Mouse (Mus musculus) right cerebral cortex, postnatal 4 days (tissue): ENCODE measurements at regions not wholly inside any gene's neighbourhood (a gene's known extent, or its start where the extent isn't known, plus 50 kb on each side); places are given as distances from the start of the nearest gene placed in this dataset.
"Not testable (repeated sequence)": the region's sequence is repeated elsewhere in the genome, so short reads cannot be mapped to it uniquely, and the experiment has no call there.

Source experiments
- DNase-seq: peaks from one replicate; pipeline ENCODE4 v3.0.0-alpha.2; 2022

DNA sequence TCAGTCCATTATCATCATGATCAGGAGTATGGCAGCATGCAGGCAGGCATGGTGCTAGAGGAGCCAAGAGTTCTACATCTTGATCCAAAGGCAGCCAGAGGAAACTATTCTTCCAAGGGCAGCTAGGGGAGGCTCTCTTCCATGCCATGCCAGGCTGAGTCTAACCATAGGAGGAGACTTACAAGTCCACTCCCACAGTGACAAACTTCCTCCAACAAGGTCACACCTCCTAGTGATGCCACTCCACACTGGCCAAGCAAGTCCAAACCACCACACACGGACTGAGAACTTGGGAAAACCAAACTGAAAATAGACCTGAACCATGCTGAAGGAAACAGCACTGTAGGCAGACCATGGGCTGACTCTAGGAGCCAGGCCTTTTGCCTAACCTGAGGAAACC lies 197.4 kb downstream of the Prex1 start:
- no peak for DNase-seq

DNA sequence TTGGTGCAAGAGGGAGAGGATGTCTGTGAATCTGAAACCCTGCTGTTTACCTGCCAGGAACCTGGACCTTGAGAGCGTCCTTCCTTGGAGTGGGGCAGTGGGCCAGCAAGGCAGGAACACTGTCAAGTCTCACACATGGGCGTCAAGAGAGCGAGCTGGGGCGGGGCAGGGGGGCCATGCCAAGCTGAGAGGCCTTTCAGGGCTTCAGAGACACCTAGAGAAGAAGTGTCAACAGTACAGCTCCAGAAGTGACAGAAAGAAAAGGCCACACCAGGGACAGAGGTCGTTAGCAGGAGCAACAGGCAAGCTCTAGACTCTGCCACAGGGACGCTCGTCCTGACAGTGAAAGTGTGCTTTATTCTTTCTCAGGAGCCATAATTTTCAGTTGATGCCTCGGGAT lies 199.0 kb downstream of the Prex1 start:
- DNase-seq: no peak

DNA sequence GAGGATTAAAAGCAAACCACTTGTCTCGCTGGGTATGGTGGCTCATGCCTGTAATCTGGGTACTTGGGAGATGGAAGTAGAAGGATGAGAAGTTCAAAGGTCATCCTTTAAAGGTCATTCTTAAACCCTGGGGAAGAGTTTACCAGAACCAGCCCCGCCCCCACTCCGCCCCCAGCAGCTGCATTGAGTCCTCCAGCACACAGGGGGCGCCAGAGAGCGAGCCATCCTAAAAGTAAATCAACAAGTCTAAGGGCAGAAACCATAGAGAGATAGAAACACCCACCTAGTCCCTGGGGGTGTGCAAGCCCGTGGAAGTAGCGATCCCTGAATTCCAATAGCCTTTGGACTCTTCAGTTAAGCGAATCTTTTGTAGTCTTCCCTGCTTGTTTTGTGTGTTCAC lies 201.1 kb downstream of the Prex1 start:
- DNase-seq: no peak

DNA sequence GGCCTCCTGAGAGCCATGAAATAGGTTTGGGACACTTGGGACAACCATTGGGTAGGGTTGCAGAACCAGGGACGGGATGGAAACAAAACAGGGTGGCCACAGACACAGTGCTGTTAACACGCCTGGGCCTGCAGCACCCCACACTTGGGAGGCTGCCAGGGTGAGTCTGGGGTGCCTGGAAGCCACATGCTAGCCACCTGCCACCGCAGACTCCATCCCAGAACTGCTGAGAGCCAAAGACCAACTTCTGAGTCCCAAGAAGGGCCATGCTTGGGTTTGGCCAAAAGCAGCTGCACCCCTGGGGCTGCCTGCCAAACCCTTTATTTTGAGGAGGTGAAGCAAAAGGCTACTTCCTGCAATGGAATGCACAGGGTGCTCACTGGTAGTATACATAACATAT lies 202.2 kb downstream of the Prex1 start:
- not testable (repeated sequence) for DNase-seq

DNA sequence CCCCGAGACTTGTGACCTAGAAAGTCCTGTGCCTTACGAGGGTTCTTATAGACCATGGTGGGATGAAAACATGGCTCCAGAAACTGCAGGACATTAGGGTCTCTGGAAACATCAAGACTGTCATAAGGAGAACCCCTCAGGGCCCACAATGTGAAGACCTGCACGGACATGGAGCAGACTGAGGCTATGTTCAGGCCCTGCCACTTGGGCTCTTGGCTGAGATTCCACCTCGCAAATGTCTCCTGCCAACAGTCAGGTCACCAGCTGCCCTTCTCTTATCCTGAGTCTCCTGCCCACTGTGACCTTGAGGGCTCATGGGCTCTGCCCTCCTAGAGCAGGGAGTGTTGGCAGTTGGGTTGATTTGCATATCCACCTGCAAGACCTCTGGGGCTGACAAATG lies 202.9 kb downstream of the Prex1 start:
- DNase-seq: no peak

DNA sequence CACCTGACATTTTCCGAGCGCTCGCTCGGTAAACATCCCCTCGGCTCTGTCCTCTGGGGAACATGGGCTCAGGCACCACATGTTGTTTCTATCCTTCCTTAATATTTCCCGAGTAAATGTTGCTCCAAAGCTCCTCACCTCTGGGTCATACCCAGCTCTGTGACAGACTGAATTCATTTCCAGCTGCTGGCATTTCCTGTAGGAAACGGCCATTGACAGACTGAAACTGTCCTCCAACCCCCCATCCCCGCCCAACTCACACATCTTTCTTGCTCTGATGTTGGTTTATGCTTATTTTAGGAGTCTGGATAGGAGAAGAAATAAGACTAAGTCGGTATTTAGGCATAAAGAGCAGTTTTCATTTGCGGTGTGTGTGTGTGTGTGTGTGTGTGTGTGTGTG lies 204.0 kb downstream of the Prex1 start:
- no peak for DNase-seq

DNA sequence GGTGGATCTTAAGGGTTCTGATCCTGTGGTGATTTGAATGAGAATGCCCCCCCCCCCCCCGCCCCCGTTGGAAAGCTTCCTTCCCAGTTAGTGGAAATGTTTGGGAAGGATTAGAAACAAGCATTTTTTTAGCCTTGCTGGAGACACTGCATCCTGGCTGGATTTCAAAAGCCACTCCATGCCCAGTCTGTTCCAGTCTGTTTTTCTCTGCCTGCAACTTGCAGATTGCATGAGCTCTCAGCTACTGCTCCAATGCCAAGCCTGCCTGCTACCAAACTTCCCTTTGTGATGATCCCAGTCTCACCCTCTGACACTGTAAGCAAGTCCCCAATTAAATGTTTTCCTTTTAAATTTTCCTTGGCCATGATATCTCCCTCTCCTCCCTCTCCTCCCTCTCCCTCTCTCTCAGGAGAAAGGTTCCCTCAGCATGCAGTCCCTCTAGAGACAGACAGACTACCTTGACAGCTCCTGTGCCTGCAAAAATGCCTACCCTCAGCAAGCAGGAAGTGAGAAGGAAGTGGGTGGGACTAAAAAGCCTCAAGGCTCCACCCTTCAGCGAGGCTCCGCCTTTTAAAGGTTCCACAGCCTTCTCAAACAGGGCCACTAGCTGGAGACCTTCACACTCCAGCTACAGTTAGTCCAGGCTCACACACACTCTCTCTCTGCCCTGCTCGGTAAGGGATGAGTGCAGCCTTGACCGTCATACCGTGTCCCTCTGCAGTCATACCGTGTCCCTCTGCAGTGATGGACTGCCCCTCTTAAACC lies 204.8 kb downstream of the Prex1 start:
- no peak for DNase-seq

DNA sequence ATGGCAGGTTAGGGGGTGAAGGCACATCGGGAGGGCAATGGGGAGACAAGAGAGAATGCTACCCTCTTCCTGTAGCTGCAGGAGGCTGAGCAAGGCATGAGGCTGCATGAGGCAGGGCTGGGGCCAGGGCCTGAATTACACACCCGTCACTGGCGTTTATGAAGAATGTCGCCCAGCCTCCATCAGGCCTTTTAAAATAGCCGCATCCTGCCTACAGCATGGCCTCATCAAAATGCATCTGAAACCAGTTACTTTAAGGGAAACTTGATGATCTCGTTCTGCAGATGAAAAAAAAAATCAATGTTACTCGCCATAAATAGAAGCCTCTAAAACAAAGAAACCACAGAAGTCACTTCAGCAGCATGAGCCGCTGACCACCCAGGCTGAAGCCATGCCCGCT lies 208.3 kb downstream of the Prex1 start:
- DNase-seq: no peak

DNA sequence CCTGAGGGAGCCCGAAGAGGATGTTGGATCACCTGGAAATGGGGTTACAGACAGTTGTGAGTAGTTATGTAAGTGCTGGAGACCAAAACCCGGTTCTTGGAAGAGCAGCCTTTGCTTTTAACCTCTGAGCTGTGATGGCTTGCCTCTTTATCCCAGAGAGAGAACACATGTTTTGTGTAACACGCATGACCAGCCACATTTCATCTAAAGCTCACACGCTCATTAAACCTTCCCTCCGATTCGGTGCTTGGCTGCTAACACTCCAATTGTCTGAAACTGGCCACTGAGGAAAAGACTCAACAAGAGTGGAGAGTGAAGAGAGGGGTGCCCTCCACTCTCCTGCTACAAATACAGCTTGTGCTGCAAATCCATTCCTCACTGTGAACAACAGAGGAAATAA lies 210.0 kb downstream of the Prex1 start:
- no peak for DNase-seq

DNA sequence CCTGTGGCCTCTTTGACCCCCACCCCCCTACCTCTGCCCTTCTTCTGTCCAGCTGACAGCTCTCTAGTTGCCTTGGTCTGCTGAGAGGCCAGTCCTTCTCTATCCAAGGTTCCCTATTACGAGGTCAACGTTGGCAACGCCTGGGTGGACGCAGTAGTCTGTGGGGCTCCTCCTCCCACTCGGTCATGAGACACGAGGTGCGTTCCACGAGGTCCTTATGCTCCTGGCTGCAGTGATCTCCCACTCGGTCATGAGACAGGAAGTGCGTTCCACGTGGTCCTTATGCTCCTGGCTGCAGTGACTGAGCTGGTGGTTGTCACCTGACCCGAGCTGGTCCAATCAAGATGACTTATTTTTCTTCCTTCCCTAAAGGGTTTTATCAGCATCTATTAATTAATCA lies 220.7 kb downstream of the Prex1 start:
- DNase-seq: no peak

DNA sequence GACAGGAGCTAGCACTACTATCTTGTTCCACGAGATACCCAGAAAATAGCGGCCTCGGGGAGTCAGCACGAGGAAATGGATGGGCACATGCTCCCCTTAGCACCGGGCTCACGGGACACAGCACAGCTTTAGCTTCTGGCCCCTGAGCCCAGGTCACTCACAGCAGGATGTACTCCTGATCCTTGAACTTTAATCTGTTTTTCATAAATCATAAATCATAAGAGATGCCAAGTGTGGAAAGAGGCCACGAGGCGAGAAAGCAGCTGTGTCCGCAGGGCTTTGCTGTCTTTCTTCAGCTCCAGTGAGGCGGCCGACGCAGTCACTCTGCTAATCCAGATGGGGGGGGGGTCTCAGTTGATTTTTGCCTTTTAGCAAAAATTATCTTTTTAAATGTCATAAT lies 221.2 kb downstream of the Prex1 start:
- DNase-seq: no peak

DNA sequence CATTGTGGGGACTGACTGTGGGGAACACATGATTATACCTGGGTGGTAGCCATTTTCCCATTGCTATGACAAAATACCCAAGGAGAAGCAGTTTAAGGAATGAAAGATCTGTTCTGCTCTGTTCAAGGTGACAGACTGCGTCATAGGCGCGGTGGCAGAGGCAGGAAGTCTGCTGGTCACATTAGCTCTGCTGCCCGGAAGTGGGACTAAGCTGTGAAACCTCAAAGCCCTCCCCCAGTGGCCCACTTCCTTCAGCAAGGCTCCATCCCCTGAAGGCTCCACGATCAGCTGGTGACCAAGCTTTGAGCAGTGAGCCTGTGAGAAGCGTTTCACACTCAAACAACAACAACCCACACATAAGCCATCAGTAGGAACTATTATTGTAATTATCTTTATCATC lies 221.8 kb downstream of the Prex1 start:
- DNase-seq: no peak

DNA sequence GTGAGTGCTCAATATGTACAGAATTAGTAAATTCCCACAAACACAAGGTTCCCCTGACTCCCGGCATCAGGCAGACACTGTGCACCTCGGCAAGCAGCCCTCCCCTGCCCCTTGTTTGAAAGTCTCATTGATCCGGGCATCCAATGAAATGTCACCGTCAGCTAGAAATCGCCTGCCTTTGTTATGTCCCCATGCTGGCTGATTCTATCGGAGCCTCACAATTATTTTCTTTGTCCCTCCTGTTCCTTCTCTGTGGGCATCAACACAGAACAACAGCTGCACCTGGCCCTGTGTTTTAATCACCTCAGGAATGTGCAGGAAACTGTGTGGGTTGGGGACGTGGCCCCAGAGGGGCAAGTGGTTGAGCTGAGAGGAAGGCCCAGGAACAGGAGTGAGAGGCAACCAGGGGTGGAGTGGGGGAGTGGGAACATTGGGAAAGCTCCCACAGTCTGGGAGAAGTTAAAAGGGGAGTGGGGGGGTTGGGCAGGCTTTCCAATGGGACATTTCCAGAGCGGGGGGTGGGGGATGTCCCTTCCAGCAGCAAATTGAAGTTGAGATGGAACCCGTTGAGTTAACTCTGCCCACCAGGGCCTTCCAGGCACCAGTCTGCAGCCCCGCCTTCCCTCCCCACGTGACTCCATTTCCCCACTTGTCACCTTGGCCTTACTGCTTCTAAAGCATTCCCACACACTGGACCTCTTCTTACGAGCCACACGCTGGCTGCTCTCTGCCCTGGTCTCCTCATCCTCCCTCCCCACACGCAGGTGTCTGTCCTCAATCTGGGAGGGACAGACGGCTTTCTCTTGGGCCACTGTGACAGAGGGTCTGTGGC lies 224.4 kb downstream of the Prex1 start:
- no peak for DNase-seq

DNA sequence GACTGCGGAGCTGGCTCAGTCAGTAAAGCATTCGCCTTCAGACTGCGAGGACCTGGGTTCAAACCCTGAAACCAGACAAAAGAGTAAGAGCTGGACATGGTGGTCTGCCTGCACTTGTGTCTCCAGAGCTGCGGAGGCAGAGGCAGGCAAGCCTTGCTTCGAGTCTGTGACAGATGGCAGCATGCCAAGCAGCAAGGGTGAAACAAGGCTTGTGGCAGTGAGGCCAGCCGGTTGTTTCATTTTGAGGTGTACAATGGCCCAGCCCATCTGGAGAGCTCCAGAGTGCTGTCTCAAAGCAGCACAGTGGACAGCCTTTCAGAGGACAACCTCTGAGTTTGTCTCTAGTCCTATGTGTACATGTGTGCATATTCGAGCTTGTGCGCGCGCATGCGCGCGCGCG lies 225.9 kb downstream of the Prex1 start:
- peak; percentile 47 for DNase-seq

DNA sequence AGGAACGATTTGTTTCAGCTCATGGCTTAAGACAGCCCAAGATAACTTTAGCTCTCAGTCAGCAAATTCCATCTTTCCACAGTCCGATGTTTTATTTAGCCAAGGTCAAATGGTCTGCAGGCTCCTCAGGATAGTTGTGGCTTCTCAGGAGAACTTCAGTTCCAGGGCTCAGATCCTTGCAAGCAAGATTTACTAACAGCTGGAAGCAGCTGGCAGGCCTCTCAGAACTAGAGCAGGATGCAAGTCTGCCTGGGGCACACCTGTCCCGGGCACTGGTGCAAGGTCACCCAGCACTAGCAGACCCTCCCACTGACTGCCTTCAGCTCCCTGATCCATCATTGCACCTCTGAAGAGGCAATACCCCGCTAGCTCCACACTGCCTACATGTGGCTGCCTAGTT lies 227.8 kb downstream of the Prex1 start:
- DNase-seq: no peak

DNA sequence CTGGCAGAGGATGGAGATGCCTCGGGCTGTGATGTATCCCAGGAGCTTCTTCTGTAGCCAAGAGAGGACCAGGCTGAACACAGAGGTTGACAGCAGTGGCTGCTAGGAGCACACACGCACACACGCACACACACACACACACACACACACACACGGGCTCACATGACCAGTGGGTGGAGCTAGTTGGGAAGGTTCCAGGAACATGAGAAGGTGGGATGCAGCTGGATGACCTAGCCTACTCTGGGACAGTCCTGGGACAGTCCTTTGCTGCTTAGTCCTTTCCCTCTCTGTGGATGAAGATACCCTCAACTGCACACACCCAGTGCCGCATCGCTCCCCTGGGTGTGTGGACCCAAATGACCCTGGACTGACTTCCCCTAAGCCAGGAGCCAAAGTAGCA lies 228.3 kb downstream of the Prex1 start:
- DNase-seq: no peak

DNA sequence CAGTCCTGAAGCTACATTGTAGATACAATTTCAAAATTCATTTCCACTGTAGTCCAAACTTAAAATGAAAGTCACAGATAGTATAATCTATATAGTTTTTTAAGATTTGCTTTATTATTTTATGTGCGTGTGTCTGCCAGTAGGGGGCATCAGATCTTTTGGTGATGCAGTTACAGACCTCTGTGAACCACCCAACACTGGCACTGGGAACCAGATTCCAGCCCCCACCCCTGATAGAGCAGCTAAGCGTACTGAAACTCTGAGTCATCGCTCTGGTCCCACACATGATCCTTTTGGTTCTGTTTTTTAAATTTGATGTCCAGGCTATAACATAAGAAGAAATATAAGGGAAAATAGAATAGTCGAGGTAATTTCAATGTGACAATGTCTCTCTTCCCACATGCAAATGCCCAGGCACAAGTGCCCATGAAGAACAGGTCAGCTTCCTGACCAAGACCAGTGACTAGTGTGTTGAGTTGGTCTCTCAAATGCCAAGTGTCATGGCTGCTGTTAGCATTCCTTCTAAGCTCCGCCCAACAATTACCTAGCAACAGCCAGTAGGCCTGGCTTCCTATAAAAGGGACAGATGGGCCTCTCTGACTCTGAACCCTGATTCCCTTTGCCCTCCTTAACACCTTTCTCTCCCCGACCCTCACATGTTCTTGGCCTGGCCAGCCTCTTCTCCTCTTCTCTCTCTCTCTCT lies 229.9 kb downstream of the Prex1 start:
- no peak for DNase-seq

DNA sequence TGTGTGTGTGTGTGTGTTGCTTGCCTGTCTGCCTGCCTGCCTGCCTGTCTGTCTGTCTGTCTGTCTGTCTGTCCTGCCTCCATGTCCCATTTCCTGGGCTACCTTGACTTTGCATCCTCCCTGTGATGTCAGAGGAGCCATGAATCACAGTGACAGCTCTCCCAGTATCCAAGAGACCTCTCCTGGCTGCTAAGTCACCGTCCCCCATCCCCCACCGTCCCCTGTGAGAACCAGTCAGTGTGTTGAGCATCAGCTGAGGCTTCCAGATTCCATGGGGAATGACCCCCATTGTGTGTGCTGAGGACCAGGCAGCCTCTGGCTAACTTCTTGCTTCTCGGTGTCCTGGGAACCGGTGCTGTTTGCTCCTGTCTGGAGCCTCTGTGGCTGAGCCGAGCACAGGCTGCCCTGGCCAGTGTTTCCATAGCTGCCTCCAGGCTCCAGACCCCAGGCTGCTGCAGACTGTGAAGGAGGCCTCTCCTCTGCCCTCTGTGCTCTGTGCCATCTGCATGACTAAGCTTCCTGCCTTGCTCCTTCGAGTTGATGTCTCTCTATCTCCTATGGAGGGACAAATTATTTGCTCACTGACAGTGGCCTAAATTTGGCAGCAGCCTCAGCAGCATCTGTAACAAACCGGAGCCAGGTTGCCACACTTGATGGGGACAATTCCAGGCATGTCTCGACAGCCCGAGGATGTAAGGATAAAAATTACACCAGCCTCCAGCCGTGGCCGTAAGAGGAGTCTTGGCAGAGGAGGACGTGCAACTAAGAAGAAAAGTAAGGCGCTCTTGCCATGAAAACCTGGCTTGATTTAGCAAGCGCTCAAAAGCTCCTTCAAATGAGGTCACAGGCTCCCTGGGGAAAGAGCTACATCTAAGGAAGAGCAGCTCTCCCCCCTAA lies 230.7 kb downstream of the Prex1 start:
- no peak for DNase-seq

DNA sequence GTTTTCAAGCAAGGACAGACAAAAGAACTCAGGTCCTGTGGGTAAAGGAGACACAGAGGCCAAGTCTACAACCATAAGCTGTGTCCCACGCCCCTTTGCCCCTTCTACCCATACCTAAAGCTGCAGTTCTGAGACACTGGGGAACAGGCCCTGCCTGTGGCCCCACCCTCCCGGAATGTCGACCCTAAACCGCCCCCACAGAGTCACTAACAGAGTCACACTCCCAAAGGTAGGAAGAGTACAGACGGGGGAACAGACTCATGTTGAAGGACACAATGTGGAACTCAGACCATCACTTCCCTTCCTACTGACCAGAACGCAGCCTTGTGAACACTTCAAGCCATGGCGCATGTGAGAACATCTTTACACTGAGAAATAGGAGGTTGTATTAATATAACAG lies 231.9 kb downstream of the Prex1 start:
- DNase-seq: no peak

DNA sequence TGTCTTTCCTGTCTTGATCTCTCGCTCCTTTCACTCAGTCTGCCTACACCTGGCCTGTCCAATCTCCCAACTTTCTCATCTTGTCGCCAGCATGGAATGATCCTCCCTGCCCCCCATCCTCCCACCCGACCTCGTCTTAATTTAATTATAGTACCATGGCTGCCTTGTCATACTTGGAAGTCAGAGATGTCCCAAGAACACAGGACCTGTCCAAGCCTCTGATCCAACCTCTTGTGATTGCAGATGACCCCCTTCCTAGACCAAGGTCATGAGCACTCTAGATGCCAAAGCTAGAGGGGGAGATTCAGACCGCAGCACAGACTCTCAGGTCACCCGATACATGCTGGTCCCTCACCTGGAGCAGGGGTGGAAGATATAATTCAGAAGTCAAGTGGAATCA lies 232.3 kb downstream of the Prex1 start:
- DNase-seq: no peak

DNA sequence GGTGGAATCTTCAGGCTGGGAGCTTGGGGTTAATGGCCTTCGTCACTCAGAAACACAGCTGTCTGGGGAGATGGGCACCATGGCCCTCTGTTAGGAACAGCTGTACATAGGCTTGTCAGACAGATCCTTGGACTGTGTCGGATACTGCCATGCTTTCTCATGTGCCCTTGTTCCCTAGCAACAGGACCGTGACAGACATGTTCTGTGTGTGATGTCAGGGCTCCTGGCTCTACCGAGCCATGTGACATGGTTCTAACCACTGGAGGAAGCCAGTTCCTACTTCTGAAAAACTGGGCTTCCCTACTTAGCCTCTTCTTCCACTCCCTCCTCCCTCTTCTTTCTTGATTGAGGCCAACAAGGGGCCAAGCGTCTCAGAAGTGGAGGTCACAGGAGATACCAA lies 232.7 kb downstream of the Prex1 start:
- DNase-seq: no peak

DNA sequence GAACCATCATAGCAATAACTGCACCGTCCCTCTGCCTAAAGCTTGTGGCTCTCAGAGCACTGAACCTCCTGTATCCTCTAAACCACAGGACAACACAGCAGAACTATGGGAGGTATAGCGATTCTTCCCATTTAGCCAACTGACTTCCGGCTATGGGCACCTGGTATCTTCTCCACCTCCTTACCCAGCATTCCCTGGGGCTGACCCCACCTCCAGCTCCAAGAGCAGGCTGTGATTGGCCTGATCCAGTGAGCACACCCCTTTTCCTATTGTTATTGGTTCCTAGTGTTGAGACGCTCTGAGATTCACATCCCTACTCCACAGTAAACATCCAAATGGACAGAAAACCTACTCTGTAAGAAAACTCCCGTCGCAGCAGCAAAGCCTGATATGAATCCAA lies 236.7 kb downstream of the Prex1 start:
- no peak for DNase-seq

DNA sequence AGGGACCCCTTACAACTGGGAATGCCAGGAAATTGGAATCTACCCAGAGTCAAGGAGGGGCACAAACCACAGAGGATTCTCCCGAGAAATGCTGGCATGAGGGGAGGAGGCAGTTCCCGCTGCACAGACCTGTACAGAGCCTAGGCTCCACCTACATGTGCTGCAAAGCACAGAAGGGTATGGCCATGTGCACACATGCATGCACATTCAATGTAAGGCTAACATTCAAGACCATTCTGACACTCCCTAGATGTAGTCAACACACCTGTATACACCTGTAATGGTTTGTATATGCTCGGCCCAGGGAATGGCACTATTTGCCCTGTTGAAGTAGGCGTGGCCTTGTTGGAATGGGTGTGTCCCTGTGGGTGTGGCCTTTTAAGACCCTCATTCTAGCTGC lies 238.0 kb downstream of the Prex1 start:
- no peak for DNase-seq
